Mouse (Mus musculus) naive thymus-derived CD4-positive, alpha-beta T cell, adult 2 months (primary cell): ENCODE results near the gene Retsat.

Source experiments
- DNase-seq: peaks from one replicate; pipeline ENCODE4 v3.0.0-alpha.2; 2011; ENCODE audit warnings: low read depth

Gene Retsat

GRCm38 (mm10) chr6:72590111-72590510, 8.2 kb upstream of the Retsat start:
- DNase-seq, result no peak

- DNase-seq, result no peak
Observed at GRCm38 (mm10) chr6:72593011-72593803, 5.1 kb upstream of the Retsat start.

GRCm38 (mm10) chr6:72593914-72594313, 4.4 kb upstream of the Retsat start:
- DNase-seq, result no peak

GRCm38 (mm10) chr6:72597083-72597874, 996 bp upstream of the Retsat start:
- DNase-seq, result no peak

- DNase-seq, result no peak
Observed at GRCm38 (mm10) chr6:72598791-72599557, 699 bp downstream of the Retsat start.

- DNase-seq, result no peak
Observed at GRCm38 (mm10) chr6:72600216-72600615, 1.9 kb downstream of the Retsat start.

- no peak for DNase-seq
Observed at GRCm38 (mm10) chr6:72600771-72601170, 2.5 kb downstream of the Retsat start.

- peak; percentile 89 for DNase-seq
Observed at GRCm38 (mm10) chr6:72601732-72602131, 3.5 kb downstream of the Retsat start.

GRCm38 (mm10) chr6:72604066-72604465, 5.8 kb downstream of the Retsat start:
- no peak for DNase-seq

GRCm38 (mm10) chr6:72607060-72607459, 8.8 kb downstream of the Retsat start:
- no peak for DNase-seq

- DNase-seq, result no peak
Observed at GRCm38 (mm10) chr6:72607676-72608075, 9.4 kb downstream of the Retsat start.

GRCm38 (mm10) chr6:72608662-72609184, 10.4 kb downstream of the Retsat start:
- no peak for DNase-seq

- no peak for DNase-seq
Observed at GRCm38 (mm10) chr6:72610261-72610660, 12.0 kb downstream of the Retsat start.

GRCm38 (mm10) chr6:72615151-72615550, 16.9 kb downstream of the Retsat start:
- peak; percentile 44 for DNase-seq

GRCm38 (mm10) chr6:72615561-72616375, 17.5 kb downstream of the Retsat start:
- peak; percentile 71 for DNase-seq

GRCm38 (mm10) chr6:72616643-72617288, 18.5 kb downstream of the Retsat start, which contains the start of gene Tgoln1:
TSS of gene Tgoln1 (minus strand) at chr6:72617000.
- peak; percentile 98 for DNase-seq

- no peak for DNase-seq
Observed at GRCm38 (mm10) chr6:72619734-72620532, 21.7 kb downstream of the Retsat start.

GRCm38 (mm10) chr6:72620920-72621319, 22.6 kb downstream of the Retsat start:
- DNase-seq, result no peak

- no peak for DNase-seq
Observed at GRCm38 (mm10) chr6:72622917-72623316, 24.6 kb downstream of the Retsat start.
